Mouse (Mus musculus) left cerebral cortex, adult 6 months (tissue): ENCODE measurements around the gene Fiz1. TPM values are rescaled to one million over a fixed set of nuclear protein-coding genes. Genes with fewer than 3 reads are reported as not detected.

Source experiments
- long read RNA-seq, 2 experiments: library from polyadenylated mRNA; unstranded; transcript quantifications; one replicate each; pipeline ENCODE4 v2.0.0; 2019 to 2020
- polyA plus RNA-seq: library from polyadenylated mRNA; unstranded; fragments of <200 nt; fragmentation: Nextera tagmentation; gene quantifications from 2 replicates; pipeline ENCODE4 v1.2.3, GENCODE M21; 2021

The Fiz1 gene
- 12.1 and 13.9 TPM in 2 replicates for polyA plus RNA-seq
- long read RNA-seq, experiment 1, transcript Fiz1-202 (3 exons, 2,653 nt), result minor isoform, 16 of 138 reads
- long read RNA-seq, experiment 1, transcript Fiz1-201 (3 exons, 2,546 nt), result major isoform, 100 of 138 reads
- long read RNA-seq, experiment 1, partial matches to known transcripts, result 14 of 138 reads
- long read RNA-seq, experiment 1, other reads (novel, unspliced or antisense), result 5 of 138 reads
- long read RNA-seq, experiment 2, transcript Fiz1-201 (3 exons, 2,546 nt), result major isoform, 9 of 13 reads
- long read RNA-seq, experiment 2, partial matches to known transcripts, result 0 of 13 reads
- long read RNA-seq, experiment 2, other reads (novel, unspliced or antisense), result 3 of 13 reads

DNA sequence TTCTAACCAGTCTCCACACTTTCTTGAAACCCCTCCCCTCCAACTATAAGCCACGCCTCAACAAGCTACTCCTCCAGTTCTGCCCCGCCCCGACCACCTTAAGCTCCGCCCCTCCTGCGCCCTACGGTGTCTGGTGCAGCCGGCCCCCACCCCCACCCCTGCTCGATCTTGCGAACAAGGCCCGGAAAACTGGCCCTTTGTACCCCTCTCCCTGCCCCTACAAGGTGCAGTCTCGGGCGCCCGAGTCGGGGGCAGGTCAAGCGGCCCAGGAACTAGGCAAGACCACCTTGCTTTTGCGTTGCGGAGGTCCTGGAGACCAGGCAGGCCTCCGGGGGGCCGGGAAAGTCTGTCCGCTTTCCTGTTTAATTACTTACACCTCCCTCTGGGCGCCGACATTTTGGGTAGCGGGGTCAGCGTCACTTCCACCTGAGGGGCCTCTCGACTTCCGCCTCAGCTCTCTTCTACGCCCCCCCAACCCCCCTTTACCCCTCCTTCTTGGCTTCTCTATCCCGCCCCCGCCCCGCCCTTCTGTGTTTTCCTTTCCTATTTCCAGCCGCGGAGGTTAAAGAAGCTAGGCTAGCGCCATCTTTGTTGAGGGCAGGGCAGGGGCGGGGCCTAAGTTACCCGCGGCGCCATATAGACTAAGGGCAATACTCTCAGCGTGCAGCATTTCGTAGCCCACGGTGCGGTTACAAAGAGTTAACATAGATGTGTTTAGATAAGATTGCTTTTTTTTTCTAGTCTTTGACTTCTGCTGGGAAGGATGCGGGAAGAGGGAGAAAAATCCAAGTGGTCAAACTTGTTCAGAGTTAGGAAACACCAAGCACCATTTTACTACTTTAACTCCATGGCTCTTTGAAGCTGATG is at the start of gene Fiz1, which contains the start of gene Zfp524:
Gene Fiz1, minus strand, starts transcription at position 447 of the 867 bp plus-strand sequence.
Gene Zfp524, plus strand, starts transcription at position 165 of the 867 bp plus-strand sequence.

DNA sequence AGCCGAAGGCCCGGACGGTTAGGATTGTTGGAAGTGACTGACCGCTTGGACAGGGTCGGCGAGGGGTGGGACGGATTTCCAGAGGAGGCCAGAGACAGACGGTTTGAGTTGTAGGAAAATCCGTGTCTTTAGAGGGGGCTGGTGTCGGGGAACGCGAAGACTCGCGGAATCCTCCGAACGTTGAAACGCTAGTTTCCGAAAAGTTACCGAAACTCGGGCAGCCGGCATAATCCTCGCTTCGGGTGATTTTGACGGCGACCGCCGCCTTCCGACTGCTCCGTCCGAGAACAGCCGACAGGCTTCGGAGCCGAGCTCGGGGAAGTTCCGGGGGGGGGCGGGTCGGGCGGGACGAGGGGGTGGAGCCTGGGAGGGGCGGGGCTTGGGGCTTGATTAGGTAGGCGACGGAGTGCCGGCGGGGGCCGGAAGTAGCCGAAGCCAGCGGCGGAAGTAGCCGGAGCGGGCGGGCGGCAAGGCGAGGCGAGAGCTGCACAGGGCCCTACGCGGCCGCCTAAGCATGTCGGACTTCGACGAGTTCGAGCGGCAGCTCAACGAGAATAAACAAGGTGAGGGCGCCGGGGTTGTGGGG is 47.4 kb upstream of the Fiz1 start, which contains the start of gene U2af2:
Gene U2af2, plus strand, starts transcription at position 370 of the 586 bp plus-strand sequence.

DNA sequence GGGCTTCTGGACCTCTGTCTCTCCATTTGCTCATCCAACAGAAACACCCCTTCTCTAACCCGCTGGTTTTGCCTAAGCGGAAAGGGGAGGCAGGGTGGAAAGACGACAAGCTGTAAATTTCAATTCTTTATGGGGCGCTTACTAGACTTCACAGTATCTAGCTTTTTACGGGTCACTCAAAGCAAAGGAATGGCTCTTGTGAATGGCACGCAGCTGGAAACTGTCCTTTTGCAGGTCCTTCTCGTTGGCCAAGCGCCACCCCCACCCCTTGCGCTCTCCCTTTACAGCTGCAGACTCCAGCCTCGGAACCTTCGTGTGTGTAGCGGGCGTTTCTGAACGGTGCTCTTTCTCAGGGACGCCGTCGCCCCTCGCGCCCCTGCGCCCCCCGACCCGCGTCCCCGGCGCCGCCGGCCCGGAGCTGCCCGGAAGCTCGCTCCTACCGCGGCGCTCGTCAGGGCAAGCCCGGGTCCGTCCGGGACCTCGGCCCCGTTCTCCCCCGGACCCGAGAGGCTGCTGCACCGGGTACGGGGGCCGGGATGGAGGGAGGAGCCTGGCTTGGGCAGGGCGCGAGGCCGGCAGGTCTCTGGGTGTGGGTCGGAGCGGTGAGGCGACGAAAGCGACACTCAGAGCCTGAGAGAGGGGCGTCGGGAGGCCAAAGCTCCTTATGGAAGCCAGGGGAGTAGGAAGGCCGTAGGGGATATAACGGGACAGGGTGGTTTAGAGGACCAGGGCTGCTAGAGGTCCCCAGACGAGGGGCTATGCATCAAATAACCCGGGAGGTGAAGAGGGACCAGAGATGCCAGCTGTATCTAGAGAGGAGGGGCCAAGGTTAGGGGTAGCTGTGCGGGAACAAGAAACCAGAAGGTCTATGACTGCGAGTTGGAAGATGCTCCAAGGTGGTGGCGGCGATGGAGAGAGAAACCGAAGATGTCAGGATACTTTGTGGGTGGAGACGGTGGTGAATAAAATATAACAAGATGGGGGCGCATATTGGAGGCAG is 37.0 kb upstream of the Fiz1 start, which contains the start of gene Zfp580:
Gene Zfp580, plus strand, starts transcription at position 346 of the 1,000 bp plus-strand sequence.

DNA sequence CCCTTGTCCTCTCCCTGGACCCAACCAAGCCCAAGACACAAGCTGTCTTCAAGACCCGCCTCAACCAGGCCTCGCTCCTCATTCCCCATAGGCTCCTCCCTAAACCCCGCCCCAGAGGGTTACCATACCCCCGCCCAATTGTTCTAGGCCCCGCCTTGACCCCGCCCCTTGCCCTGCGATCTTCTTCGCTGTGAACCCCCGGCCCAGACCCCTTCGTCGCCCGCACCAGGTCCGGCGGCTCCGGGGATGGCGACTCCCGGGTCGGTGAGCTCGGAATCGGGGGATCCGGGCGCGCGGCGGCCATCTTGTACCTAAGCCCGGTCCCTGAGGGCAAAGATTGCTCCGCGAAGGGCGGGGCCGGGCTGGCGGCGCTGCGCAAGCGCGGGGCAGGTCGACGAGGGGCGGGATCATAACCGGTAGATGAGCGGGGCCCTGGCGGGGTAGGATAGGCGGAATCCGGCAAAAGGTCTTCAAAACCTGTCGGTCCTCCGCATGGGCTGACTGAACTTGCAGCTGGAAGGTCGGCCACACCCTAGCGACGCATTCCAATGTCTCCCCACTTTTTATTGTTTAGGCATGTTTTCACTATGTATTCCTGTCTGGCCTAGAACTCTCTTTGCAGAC is 23.7 kb upstream of the Fiz1 start, which contains the start of gene Zfp784:
Gene Zfp784, minus strand, starts transcription at position 338 of the 624 bp plus-strand sequence.

DNA sequence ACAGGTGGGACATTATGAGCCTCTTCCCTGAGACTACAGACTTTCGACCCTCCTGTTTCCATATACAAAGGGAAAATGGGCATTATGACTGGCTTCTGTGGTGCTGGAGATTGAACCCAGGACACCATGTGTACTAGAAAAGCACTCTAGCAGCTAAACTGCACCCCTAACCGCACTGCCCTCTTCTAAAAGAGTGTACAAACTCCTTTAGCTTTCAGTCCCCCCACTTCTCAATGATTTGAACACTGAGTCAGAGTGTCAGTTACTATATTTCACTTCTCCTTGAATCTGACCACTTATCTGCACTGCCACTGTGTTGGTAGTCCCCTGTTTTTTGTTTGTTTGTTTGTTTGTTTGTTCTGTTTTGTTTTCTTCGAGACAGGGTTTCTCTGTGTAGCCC is 19.3 kb upstream of the Fiz1 start, which contains the start of gene 4632433K11Rik:
Gene 4632433K11Rik, plus strand, starts transcription at position 301 of the 400 bp plus-strand sequence.

DNA sequence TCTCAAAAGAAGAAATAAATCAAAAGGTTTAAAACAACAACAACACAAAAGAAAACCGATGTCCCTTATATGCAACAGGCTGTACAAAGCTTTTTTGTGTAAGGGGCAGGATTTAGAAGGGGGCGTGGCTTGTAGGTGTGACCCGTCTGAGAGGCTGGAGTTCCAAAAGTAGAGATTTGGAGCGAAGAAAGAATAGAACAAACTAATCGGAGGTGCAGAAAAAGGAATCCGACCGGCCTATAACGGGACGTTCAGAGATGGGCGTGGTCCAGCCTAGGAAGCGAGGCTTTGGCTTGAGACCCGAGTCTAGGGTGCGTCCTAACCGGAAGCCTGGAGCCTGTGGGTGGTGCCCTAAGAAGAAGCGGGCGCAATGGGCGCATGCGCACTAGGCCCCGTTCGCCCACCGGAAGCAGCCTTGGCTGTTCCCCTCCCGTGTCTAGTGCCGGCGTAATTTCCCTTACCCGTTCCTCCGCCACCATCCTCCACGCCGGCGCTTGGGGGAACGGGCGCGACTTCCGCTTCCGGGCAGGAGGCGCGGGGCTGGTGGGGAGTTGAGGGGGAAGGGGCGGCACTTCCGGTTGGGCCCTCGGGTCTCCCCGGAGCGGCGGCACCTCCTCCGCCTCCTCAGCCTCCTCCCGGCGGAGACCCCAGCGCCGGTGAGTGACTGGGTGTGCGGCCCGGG is 5.6 kb upstream of the Fiz1 start, which contains the start of the genes Zfp865 and Ccdc106:
Gene Zfp865, plus strand, starts transcription at position 377 of the 682 bp plus-strand sequence.
Gene Ccdc106, plus strand, starts transcription at position 554 of the 682 bp plus-strand sequence.

DNA sequence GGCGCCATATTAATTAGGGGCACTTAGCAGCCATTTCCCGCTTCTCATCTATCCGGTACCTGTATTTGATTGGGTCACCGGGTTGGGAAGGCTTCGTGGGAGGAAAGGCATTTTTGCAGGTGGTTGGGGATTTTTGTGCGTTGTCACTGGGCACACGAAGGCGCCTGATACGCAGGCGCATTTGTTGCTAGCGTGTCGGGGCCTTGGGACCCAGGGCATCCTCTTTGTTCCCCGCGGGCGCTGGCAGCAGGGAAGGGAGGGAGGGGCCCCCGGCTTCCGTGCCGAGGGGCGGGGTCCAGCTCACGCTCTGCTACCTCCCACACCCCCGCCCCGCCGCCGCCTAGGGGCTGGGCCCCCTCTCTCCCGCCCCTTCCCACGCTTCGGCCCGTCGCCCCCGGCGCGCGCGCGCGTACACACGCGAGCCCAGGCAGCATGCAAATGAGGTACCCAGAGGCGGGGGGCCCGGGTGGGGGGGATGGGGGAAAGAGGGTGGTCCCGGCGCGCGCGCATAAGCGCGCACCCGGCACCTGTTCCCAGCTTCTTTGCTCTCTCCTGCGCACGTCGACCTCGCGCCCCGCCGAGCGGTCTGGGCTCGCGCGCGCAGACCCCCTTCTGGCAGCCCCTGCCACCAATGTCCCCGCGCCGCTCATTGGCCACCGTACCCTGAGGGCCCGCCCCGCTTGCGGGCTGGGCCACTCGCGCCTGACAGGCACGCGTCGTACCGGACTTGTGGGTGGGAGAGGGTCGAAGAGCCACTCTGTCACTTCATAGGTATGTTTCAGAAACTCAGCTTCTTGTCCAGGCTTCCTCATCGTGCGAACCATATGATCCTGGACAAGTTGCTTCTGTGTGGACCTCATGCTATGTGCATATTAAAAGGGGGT is 863 bp upstream of the Fiz1 start, which contains the start of gene Gm44973:
Gene Gm44973, plus strand, starts transcription at position 379 of the 884 bp plus-strand sequence.

DNA sequence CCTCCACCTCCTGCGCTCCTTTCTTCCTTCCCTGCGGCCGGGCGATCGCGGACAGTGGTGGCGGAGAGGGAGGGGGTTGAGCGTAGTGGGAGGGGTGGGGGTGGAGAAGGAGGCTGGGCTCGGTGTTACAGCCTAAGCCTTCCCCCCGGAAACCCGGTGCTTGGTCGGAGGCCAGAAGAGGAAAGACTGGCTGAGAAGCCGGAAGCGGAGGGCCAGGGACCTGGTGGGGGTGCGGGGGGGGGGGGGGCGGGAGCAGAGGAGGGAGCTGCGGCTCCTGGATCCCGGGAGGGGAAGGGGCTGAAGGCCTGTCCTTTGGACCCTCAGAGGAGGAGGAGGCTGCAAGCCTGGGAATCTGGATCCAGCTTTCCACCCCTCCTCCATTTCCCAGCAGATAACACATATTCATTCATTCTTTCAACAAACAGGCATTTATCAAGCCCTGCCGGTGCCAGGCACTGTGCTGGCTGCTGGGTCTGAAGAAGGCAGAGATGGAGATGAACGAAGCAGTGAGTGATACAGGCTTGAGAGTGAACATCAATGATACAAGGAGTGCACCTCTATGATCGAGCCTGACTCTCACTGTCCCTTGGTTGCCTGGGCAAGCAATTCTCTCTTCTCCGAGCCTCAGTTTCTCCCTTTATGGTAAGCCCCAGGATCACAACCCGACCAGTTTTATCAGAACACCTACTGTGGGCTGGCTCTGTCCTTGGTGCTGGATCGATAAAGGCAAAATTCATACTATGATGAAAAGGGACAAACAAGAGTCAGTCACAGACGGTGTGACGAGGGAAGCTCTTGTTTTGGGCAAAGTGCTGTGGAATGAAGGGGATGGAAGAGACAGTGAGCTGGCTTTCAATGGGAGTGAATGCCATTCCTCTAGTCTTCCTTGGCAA is 18.2 kb downstream of the Fiz1 start, which contains the start of gene Zfp579:
Gene Zfp579, minus strand, starts transcription at position 156 of the 893 bp plus-strand sequence.

DNA sequence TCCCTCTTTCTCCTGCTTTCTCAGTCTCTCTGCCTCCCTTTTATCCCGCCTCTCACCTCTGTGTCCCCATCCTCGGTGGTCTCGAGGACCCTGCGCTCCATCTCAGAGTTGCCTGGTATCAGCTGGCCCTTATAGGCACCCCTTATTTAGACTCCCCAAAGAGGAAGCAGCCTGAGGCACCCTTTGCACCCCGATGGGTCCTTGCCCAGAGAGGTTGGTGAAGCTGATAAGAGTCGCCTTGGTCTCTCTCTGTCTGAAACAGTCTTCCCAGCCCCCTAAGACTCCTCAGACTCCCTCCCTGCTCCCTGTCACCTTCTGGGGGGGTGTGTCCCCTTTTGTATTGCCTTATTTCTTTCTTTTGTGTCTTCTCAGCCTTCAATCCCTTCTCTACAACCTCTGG is 43.4 kb downstream of the Fiz1 start, which contains the start of gene Sbk3:
Gene Sbk3, minus strand, starts transcription at position 101 of the 400 bp plus-strand sequence.

DNA sequence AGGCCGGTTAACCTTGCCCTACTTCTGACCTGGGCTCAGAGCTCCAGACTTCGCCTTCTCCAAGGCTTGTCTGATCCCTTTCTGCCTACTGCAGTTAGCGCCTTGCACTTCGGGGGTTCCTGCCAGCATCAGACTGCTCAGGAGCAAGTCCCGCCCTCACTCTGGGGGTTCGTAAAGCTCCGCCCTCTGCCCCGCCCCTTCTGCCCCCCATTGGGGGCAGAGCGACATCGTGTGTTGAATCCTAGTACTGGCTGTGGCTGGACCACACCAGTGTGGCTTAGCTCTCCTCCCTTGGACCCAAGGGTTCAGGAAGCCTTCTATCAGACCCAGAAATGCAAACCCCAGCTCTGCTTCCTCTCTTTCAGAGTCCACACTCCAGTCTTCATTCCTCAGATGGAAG is 50.2 kb downstream of the Fiz1 start, which contains the start of gene Sbk2:
Gene Sbk2, minus strand, starts transcription at position 135 of the 400 bp plus-strand sequence.

Other genes starting within 250 kb of the Fiz1 start
- not detected in 2 replicates for gene Fam71e2, start 243.4 kb downstream of the Fiz1 start, polyA plus RNA-seq
- gene Il11, start 231.8 kb downstream of the Fiz1 start, polyA plus RNA-seq, result 0.19 and 0.39 TPM in 2 replicates
- gene Tmem190, start 231.8 kb downstream of the Fiz1 start, polyA plus RNA-seq, result not detected in 2 replicates
- 3.3 and 11.7 TPM in 2 replicates for gene Tmem238, start 225.0 kb downstream of the Fiz1 start, polyA plus RNA-seq
- 1,133 and 1,160 TPM in 2 replicates for gene Rpl28, start 221.8 kb downstream of the Fiz1 start, polyA plus RNA-seq
- gene Ube2s, start 202.1 kb downstream of the Fiz1 start, polyA plus RNA-seq, result 17.9 and 212 TPM in 2 replicates
- gene Shisa7, start 170.0 kb downstream of the Fiz1 start, polyA plus RNA-seq, result 11.2 and 11.4 TPM in 2 replicates
- gene Isoc2b, start 144.4 kb downstream of the Fiz1 start, polyA plus RNA-seq, result 20.0 and 27.8 TPM in 2 replicates
- gene Isoc2a, start 137.5 kb downstream of the Fiz1 start, polyA plus RNA-seq, result 0.45 and 1.3 TPM in 2 replicates
- gene Gm36210, start 108.2 kb downstream of the Fiz1 start, polyA plus RNA-seq, result 0.11 and 0.16 TPM in 2 replicates
- gene Zfp628, start 99.5 kb downstream of the Fiz1 start, polyA plus RNA-seq, result 0.69 and 2.7 TPM in 2 replicates
- 115 and 129 TPM in 2 replicates for gene Nat14, start 92.7 kb downstream of the Fiz1 start, polyA plus RNA-seq
- 0.10 and 0.19 TPM in 2 replicates for gene Ssc5d, start 88.9 kb downstream of the Fiz1 start, polyA plus RNA-seq
- 0.28 and 0.50 TPM in 2 replicates for gene Sbk2, start 50.3 kb downstream of the Fiz1 start, polyA plus RNA-seq
- gene Sbk3, start 43.5 kb downstream of the Fiz1 start, polyA plus RNA-seq, result 0.23 TPM in 2 replicates
- 5.1 and 11.4 TPM in 2 replicates for gene Zfp579, start 18.5 kb downstream of the Fiz1 start, polyA plus RNA-seq
- 10.9 and 14.7 TPM in 2 replicates for gene Zfp524, start 282 bp downstream of the Fiz1 start, polyA plus RNA-seq
- gene Gm44973, start 799 bp upstream of the Fiz1 start, polyA plus RNA-seq, result not detected in 2 replicates
- 1.1 and 4.4 TPM in 2 replicates for gene Zfp865, start 5.7 kb upstream of the Fiz1 start, polyA plus RNA-seq
- gene Ccdc106, start 5.9 kb upstream of the Fiz1 start, polyA plus RNA-seq, result 55.0 and 60.1 TPM in 2 replicates
- gene 4632433K11Rik, start 19.4 kb upstream of the Fiz1 start, polyA plus RNA-seq, result not detected in 2 replicates
- 3.0 and 3.3 TPM in 2 replicates for gene Zfp784, start 23.7 kb upstream of the Fiz1 start, polyA plus RNA-seq
- 4.9 and 24.0 TPM in 2 replicates for gene Zfp580, start 36.8 kb upstream of the Fiz1 start, polyA plus RNA-seq
- gene U2af2, start 47.4 kb upstream of the Fiz1 start, polyA plus RNA-seq, result 5.8 and 18.1 TPM in 2 replicates
- 52.2 and 182 TPM in 2 replicates for gene Epn1, start 65.5 kb upstream of the Fiz1 start, polyA plus RNA-seq
- gene Rfpl4, start 102.3 kb upstream of the Fiz1 start, polyA plus RNA-seq, result not detected in 2 replicates
- gene Rasl2-9, start 111.3 kb upstream of the Fiz1 start, polyA plus RNA-seq, result 0.59 and 0.75 TPM in 2 replicates
- 0.01 TPM in 1 of 2 replicates, not detected in the other for gene Vmn1r55, start 135.0 kb upstream of the Fiz1 start, polyA plus RNA-seq
- not detected in 2 replicates for gene Vmn1r56, start 182.1 kb upstream of the Fiz1 start, polyA plus RNA-seq
- gene Vmn1r57, start 203.8 kb upstream of the Fiz1 start, polyA plus RNA-seq, result not detected in 2 replicates